Comparison of ENCODE assay signal across 7 mouse cellular contexts in the genomic region with DNA sequence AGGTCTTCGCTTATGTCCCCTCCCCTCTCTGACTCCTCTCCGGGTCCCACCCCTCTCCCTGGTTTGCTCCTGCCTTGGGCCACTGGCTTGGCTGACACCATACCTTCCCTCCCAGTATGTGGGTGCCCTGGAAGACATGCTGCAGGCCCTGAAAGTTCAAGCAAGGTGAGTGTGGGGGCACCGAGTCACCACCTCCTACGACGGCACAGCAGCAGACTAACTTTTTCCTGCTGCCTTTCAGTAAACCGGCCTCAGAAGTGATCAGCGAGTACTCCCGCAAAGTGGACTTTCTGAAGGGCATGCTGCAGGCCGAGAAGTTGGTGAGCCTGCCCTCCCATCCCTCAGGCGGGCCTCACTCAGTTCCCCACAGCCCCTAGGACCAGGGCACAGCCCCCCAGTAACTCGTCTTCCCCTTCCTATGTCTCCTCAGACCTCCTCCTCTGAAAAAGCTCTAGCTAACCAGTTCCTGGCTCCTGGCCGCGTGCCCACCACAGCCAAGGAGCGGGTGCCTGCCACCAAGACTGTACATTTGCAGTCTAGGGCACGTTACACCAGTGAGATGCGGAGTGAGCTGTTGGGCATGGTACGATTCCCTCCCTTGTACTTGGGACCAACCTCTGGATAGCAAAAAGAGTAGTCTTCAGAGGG. TPM values are rescaled to one million over a fixed set of nuclear protein-coding genes. Genes with fewer than 3 reads are reported as not detected.
DNase-seq lines count a peak whose midpoint lies in the region; ATAC-seq and TF ChIP-seq lines count a peak whose summit lies in the region.

No protein-coding gene starts in this region.

- no peaks in the 10 kb centered on the region for H3K9me3 ChIP-seq in lung, embryonic 15.5 days
- no peaks in the 10 kb centered on the region for H3K9me3 ChIP-seq in hindbrain, embryonic 13.5 days
- no peaks in the 10 kb centered on the region for H3K9me3 ChIP-seq in midbrain, embryonic 12.5 days

- H3K36me3 ChIP-seq in lung, embryonic 15.5 days: peaks cover 10% of the 10 kb centered on the region; the same call in 1 of the 2 replicates
- H3K36me3 ChIP-seq in hindbrain, embryonic 13.5 days: peaks cover 13% of the 10 kb centered on the region
- peaks cover 12% of the 10 kb centered on the region for H3K36me3 ChIP-seq in midbrain, embryonic 12.5 days

- no peak for DNase-seq in lung, postnatal 25 days (ENCODE audit: low spot score)
- DNase-seq in embryo, embryonic 11 days: no peak
- DNase-seq in embryo, embryonic 9.5 days (ENCODE audit: extremely low spot score): no peak

- H3K4me3 ChIP-seq in lung, embryonic 15.5 days: peak overlapping the region; percentile 73
- H3K4me3 ChIP-seq in cortical plate, adult 2 months (ENCODE audit: insufficient read depth, low read length): peak overlapping the region; percentile 53
- H3K4me3 ChIP-seq in hindbrain, embryonic 13.5 days: peak overlapping the region; percentile 62
- peak overlapping the region; percentile 59 for H3K4me3 ChIP-seq in midbrain, embryonic 12.5 days

- TF ChIP-seq CTCF in cortical plate, adult 2 months (IDR thresholded peaks at IDR 0.05; ENCODE audit: extremely low read depth, insufficient read depth, low read length): no peak

- peaks cover 24% of the 10 kb centered on the region for H3K4me1 ChIP-seq in lung, embryonic 15.5 days
- no peaks in the 10 kb centered on the region; the same call in 1 of the 2 replicates for H3K4me1 ChIP-seq in cortical plate, adult 2 months (ENCODE audit: control insufficient read depth, insufficient read depth, low read length)
- H3K4me1 ChIP-seq in hindbrain, embryonic 13.5 days (replicated peaks): peaks cover 34% of the 10 kb centered on the region
- H3K4me1 ChIP-seq in midbrain, embryonic 12.5 days: peaks cover 28% of the 10 kb centered on the region

- H3K4me2 ChIP-seq in lung, embryonic 15.5 days: peak overlapping the region; percentile 83
- peak overlapping the region; percentile 84 for H3K4me2 ChIP-seq in hindbrain, embryonic 13.5 days
- peak overlapping the region; percentile 70 for H3K4me2 ChIP-seq in midbrain, embryonic 12.5 days (replicated peaks)

- peak overlapping the region; percentile 80 for H3K9ac ChIP-seq in lung, embryonic 15.5 days
- peak overlapping the region; percentile 69 for H3K9ac ChIP-seq in hindbrain, embryonic 13.5 days
- peak overlapping the region; percentile 65 for H3K9ac ChIP-seq in midbrain, embryonic 12.5 days (replicated peaks)

- no peaks in the 10 kb centered on the region for H3K27me3 ChIP-seq in lung, embryonic 15.5 days
- H3K27me3 ChIP-seq in hindbrain, embryonic 13.5 days: no peaks in the 10 kb centered on the region
- no peaks in the 10 kb centered on the region for H3K27me3 ChIP-seq in midbrain, embryonic 12.5 days

- TF ChIP-seq POLR2A in cortical plate, adult 2 months (IDR thresholded peaks at IDR 0.05; ENCODE audit: extremely low read depth, insufficient read depth, low read length): no peak

- H3K27ac ChIP-seq in lung, embryonic 15.5 days: peak overlapping the region; percentile 93
- peak overlapping the region; percentile 89 for H3K27ac ChIP-seq in cortical plate, adult 2 months (ENCODE audit: insufficient read depth, low read length)
- H3K27ac ChIP-seq in hindbrain, embryonic 13.5 days: peak overlapping the region; percentile 96
- H3K27ac ChIP-seq in midbrain, embryonic 12.5 days (replicated peaks): peak overlapping the region; percentile 81

- ATAC-seq in lung, embryonic 15.5 days (ENCODE audit: borderline replicate concordance, extremely low read depth, low FRiP score, low TSS enrichment): no peak; the same call in 1 of the 2 replicates
- peak; percentile 2; the same call in 1 of the 2 replicates for ATAC-seq in hindbrain, embryonic 13.5 days (ENCODE audit: low FRiP score)
- ATAC-seq in midbrain, embryonic 12.5 days (ENCODE audit: low FRiP score, low read depth): peak; percentile 75; the same call in 1 of the 2 replicates

- WGBS in lung, embryonic 15.5 days: 35% methylated on average over 17 of the region's 17 CpGs
- 53% methylated on average over 17 of the region's 17 CpGs for WGBS in hindbrain, embryonic 13.5 days
- 53% methylated on average over 17 of the region's 17 CpGs for WGBS in midbrain, embryonic 12.5 days

RNA-seq across cellular contexts. Expression of gene Use1, which starts 1.0 kb away (rescaled TPM):
- 85.0 and 87.0 TPM in 2 replicates for polyA plus RNA-seq in lung, embryonic 15.5 days (2015; fragmentation: Nextera tagmentation; extraction: Ambion mirVana)
- 181 and 187 TPM in 2 replicates for polyA plus RNA-seq in cortical plate, adult 2 months (2012; rRNA removed)
- polyA plus RNA-seq in hindbrain, embryonic 13.5 days (2015; fragmentation: Nextera tagmentation; extraction: Ambion mirVana): 109 and 112 TPM in 2 replicates
- 75.8 and 82.5 TPM in 2 replicates for polyA plus RNA-seq in midbrain, embryonic 12.5 days (2016; fragmentation: Nextera tagmentation; extraction: Ambion mirVana)

RNA-seq across cellular contexts. Expression of gene Ocel1, which starts 3.4 kb away (rescaled TPM):
- 7.0 and 7.2 TPM in 2 replicates for polyA plus RNA-seq in lung, embryonic 15.5 days (2015; fragmentation: Nextera tagmentation; extraction: Ambion mirVana)
- polyA plus RNA-seq in cortical plate, adult 2 months (2012; rRNA removed): 13.5 and 13.6 TPM in 2 replicates
- polyA plus RNA-seq in hindbrain, embryonic 13.5 days (2015; fragmentation: Nextera tagmentation; extraction: Ambion mirVana): 4.6 and 6.2 TPM in 2 replicates
- polyA plus RNA-seq in midbrain, embryonic 12.5 days (2016; fragmentation: Nextera tagmentation; extraction: Ambion mirVana): 4.5 and 6.3 TPM in 2 replicates

RNA-seq across cellular contexts. Expression of gene Nr2f6, which starts 14.1 kb away (rescaled TPM):
- 76.6 and 80.4 TPM in 2 replicates for polyA plus RNA-seq in lung, embryonic 15.5 days (2015; fragmentation: Nextera tagmentation; extraction: Ambion mirVana)
- 38.9 and 40.8 TPM in 2 replicates for polyA plus RNA-seq in cortical plate, adult 2 months (2012; rRNA removed)
- 20.2 and 21.3 TPM in 2 replicates for polyA plus RNA-seq in hindbrain, embryonic 13.5 days (2015; fragmentation: Nextera tagmentation; extraction: Ambion mirVana)
- 54.4 and 58.5 TPM in 2 replicates for polyA plus RNA-seq in midbrain, embryonic 12.5 days (2016; fragmentation: Nextera tagmentation; extraction: Ambion mirVana)

RNA-seq across cellular contexts. Expression of gene Ushbp1, which starts 27.9 kb away (rescaled TPM):
- polyA plus RNA-seq in lung, embryonic 15.5 days (2015; fragmentation: Nextera tagmentation; extraction: Ambion mirVana): 28.2 and 30.7 TPM in 2 replicates
- polyA plus RNA-seq in cortical plate, adult 2 months (2012; rRNA removed): 9.0 and 10.9 TPM in 2 replicates
- polyA plus RNA-seq in hindbrain, embryonic 13.5 days (2015; fragmentation: Nextera tagmentation; extraction: Ambion mirVana): 6.2 and 7.1 TPM in 2 replicates
- polyA plus RNA-seq in midbrain, embryonic 12.5 days (2016; fragmentation: Nextera tagmentation; extraction: Ambion mirVana): 5.6 and 5.9 TPM in 2 replicates

RNA-seq across cellular contexts. Expression of gene Babam1, which starts 29.0 kb away (rescaled TPM):
- 109 and 112 TPM in 2 replicates for polyA plus RNA-seq in lung, embryonic 15.5 days (2015; fragmentation: Nextera tagmentation; extraction: Ambion mirVana)
- polyA plus RNA-seq in cortical plate, adult 2 months (2012; rRNA removed): 132 and 137 TPM in 2 replicates
- polyA plus RNA-seq in hindbrain, embryonic 13.5 days (2015; fragmentation: Nextera tagmentation; extraction: Ambion mirVana): 83.3 and 90.9 TPM in 2 replicates
- polyA plus RNA-seq in midbrain, embryonic 12.5 days (2016; fragmentation: Nextera tagmentation; extraction: Ambion mirVana): 91.7 and 102 TPM in 2 replicates
